Mouse (Mus musculus) E14TG2a.4 (cell line): ENCODE data around the gene Rwdd2b.

ENCODE experiments used
- CTCF ChIP-seq: conservative IDR thresholded peaks from 2 replicates; pipeline ENCODE4 v1.5.1; 2014; ENCODE audit warnings: low read length
- NANOG ChIP-seq: IDR thresholded peaks from 2 replicates; pipeline ENCODE4 v1.6.1; 2014; ENCODE audit warnings: borderline replicate concordance, low read length, mixed read lengths

GRCm38 (mm10) chr16:87384366-87384765 is 56.0 kb downstream of the Rwdd2b start:
- TF ChIP-seq CTCF (no peak), NANOG (no peak)
